Mouse (Mus musculus) liver, embryonic 11.5 days (tissue): Measurements from ENCODE around the gene Thap3. TPM values are rescaled to one million over a fixed set of nuclear protein-coding genes. Genes with fewer than 3 reads are reported as not detected.

Experiments
- ATAC-seq: fragments of 200-750 bp; cut with Nextera tagmentation; replicated peaks from 2 replicates; pipeline ENCODE4 v1.8.0; 2017; ENCODE audit warnings: moderate number of reproducible peaks, mild to moderate bottlenecking, moderate TSS enrichment, moderate library complexity; ENCODE audit not compliant: low FRiP score
- DNase-seq: peaks from one replicate; pipeline ENCODE4 v3.0.0-alpha.2; 2017; ENCODE audit warnings: low spot score
- H3K27ac ChIP-seq: fragments of 300-500 bp; sonication (generic); 2 replicates; pipeline ENCODE4 v1.5.1; 2014; ENCODE audit warnings: mild to moderate bottlenecking, low read depth, low read length, control low read depth
- H3K27me3 ChIP-seq: fragments of 300-500 bp; sonication (generic); replicated peaks from 2 replicates; pipeline ENCODE4 v1.6.1; 2014; ENCODE audit warnings: low read length, mixed read lengths; ENCODE audit not compliant: control insufficient read depth, insufficient read depth
- H3K36me3 ChIP-seq: fragments of 300-500 bp; sonication (generic); 2 replicates; pipeline ENCODE4 v1.6.1; 2014; ENCODE audit warnings: mild to moderate bottlenecking, low read length, moderate library complexity, mixed read lengths; ENCODE audit not compliant: control insufficient read depth, insufficient read depth
- H3K4me1 ChIP-seq: fragments of 300-500 bp; sonication (generic); replicated peaks from 2 replicates; pipeline ENCODE4 v1.6.1; 2014; ENCODE audit warnings: low read length, mixed read lengths; ENCODE audit not compliant: control insufficient read depth, insufficient read depth
- H3K4me2 ChIP-seq: fragments of 300-500 bp; sonication (generic); 2 replicates; pipeline ENCODE4 v1.6.1; 2014; ENCODE audit warnings: mild to moderate bottlenecking, control low read depth, moderate library complexity
- H3K4me3 ChIP-seq: fragments of 300-500 bp; sonication (generic); 2 replicates; pipeline ENCODE4 v1.5.1; 2014; ENCODE audit warnings: low read depth, low read length, control low read depth
- H3K9ac ChIP-seq: fragments of 300-500 bp; sonication (generic); 2 replicates; pipeline ENCODE4 v1.6.1; 2014; ENCODE audit warnings: low read depth, low read length, control low read depth
- H3K9me3 ChIP-seq: fragments of 300-500 bp; sonication (generic); 2 replicates; pipeline ENCODE4 v1.6.1; 2016; ENCODE audit warnings: low read length, inconsistent platforms, mixed read lengths; ENCODE audit not compliant: control insufficient read depth
- WGBS: fragments of 180-500 bp; shearing (Covaris S2); extraction: QIAGEN DNeasy Blood & Tissue Kit; methylation state at CpG from one replicate; pipeline ENCODE4 v1.1.7; 2014; 5-methylcytosine and 5-hydroxymethylcytosine counted together
- polyA plus RNA-seq: library from polyadenylated mRNA; unstranded; fragments of >200 nt; fragmentation: Nextera tagmentation; extraction: Ambion mirVana; gene quantifications from 2 replicates; pipeline ENCODE4 v1.2.1, GENCODE M21; 2014

Gene Thap3
- polyA plus RNA-seq, 1 experiment from 2014 or later = 14.5 TPM

DNA sequence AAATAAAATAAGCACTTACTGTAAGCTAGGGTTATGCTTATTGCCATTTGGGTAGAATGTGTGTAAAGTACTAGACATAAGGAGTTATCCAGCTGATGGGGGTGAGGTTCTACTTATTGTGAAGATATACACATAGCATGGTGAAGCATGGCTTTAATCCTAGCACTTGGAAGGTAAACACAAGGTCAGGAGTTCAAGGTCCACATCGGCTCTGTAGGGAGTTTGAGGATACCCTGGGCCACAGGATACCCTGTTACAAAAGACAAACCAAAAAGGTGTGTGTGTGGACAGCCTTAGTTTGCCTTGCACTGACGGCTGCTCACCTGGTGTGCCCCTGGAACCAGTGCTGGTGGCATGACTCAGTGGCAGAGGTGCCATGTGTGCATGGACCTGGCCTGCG lies 50.7 kb downstream of the Thap3 start:
- DNase-seq = no peak
- WGBS = 76% methylated on average over 3 of the region's 3 CpGs
- Histone ChIP-seq H3K27ac (no peak overlapping the region; the same call in 1 of the 2 replicates), H3K9ac (no peak overlapping the region), H3K36me3 (peaks cover 6% of the 10 kb centered on the region; the same call in 1 of the 2 replicates), H3K4me2 (no peak overlapping the region), H3K27me3 (no peaks in the 10 kb centered on the region), H3K4me1 (peaks cover 36% of the 10 kb centered on the region), H3K4me3 (no peak overlapping the region), H3K9me3 (no peaks in the 10 kb centered on the region)
- no peak for ATAC-seq

DNA sequence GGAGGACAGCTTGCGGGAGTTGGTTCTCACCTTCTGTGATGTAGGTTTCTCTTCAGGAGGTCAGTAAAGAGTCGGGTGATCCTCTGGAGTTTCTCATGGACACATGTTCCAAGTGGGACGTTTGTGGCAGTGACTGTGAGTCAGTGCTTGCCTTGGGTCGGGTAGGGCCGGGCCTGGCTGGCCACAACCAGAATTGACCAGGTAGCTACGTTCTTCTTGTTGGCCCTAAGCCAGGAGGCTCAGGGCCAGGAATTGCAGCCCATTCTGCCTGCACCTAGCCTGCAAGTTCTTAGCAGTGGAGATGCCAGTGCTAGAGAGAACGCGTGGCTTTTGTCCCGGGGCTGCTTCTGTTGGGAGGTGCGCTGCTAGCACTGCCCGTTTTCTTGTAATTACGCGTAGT lies 51.4 kb downstream of the Thap3 start:
- no peak overlapping the region for H3K9ac ChIP-seq
- H3K4me1 ChIP-seq = peaks cover 36% of the 10 kb centered on the region
- no peak overlapping the region for H3K27ac ChIP-seq

DNA sequence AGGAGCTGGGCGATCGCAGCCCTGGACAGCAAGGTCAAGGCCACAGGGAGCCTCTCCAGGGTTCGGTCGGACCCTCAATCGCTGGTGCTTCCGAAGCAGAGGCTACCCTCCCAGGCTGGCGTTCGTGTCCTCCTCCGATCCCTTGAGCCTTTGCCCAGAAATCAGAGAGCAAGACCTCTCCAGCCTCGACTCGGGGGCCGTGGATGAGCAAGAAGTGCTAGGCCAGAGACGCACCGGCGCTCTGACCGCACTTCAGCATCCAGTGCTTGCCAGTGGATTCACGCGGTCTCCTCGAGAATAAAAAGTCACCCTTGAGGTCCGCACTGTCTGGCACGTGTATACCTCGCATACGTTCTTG lies 54.6 kb downstream of the Thap3 start:
- WGBS = under 1% methylated on average over 23 of the region's 23 CpGs
- H3K36me3 ChIP-seq = peaks cover 2% of the 10 kb centered on the region; the same call in 1 of the 2 replicates
- no peaks in the 10 kb centered on the region for H3K9me3 ChIP-seq
- no peaks in the 10 kb centered on the region for H3K27me3 ChIP-seq
- DNase-seq (no peak), ATAC-seq (peak; percentile 1; the same call in 1 of the 2 replicates)
- peak overlapping the region; percentile 69 for H3K27ac ChIP-seq
- peak overlapping the region; percentile 100 for H3K4me3 ChIP-seq
- H3K4me2 ChIP-seq = peak overlapping the region; percentile 90
- peaks cover 27% of the 10 kb centered on the region for H3K4me1 ChIP-seq
- peak overlapping the region; percentile 100 for H3K9ac ChIP-seq

More for the DNA sequence above, 51.4 kb downstream of the Thap3 start:
- Histone ChIP-seq H3K4me2 (no peak overlapping the region), H3K27me3 (no peaks in the 10 kb centered on the region), H3K4me3 (no peak overlapping the region), H3K36me3 (peaks cover 6% of the 10 kb centered on the region; the same call in 1 of the 2 replicates), H3K9me3 (no peaks in the 10 kb centered on the region)
- no peak for DNase-seq
- no peak for ATAC-seq
- WGBS = 90% methylated on average over 13 of the region's 13 CpGs

DNA sequence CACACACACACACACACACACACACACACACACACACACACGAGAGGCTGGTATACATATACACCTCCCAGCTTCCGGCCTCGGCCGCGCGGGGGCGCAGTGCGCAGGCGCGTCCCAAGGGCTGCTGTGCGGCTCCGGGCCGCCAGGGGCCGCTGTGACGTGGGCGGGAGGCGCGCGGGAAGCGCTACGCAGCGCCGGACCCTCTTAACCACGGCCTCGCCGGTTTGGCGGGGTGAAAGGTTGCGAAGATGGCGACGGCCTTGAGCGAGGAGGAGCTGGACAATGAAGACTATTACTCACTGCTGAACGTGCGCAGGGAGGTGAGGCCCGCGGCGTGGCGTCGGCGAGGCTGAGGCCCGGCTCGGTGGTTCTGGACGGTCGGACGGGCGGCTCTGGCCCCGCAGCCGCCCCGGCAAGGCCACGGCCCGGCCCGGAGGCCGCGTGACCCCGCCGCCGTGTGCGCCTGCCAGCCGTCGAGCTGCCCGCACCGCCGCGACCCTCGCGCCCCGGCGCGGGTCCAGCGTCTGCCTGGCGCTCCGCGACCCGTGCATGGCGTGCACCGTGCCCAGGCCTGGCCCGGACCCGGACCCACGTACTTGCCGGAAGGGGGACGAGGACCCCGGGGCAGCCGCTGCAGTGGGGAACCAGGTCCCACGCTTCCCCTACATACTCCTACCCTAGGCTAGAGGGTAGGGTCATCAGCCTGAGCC lies 55.1 kb downstream of the Thap3 start, which contains the start of gene Dnajc11:
TSS of gene Dnajc11 (plus strand) at position 187 of the 710 bp plus-strand sequence.
- H3K4me3 ChIP-seq = peak within 1 kb of the TSS; percentile 100
- under 1% methylated on average over 76 of the region's 83 CpGs for WGBS

More for the DNA sequence above, 55.1 kb downstream of the Thap3 start, which contains the start of gene Dnajc11:
- peak; percentile 88 for ATAC-seq
- peaks cover 27% of the 10 kb centered on the region for H3K4me1 ChIP-seq
- peak within 1 kb of the TSS; percentile 100 for H3K9ac ChIP-seq
- peak within 1 kb of the TSS; percentile 90 for H3K4me2 ChIP-seq
- H3K27me3 ChIP-seq = no peaks in the 10 kb centered on the region
- peaks cover 2% of the 10 kb centered on the region; the same call in 1 of the 2 replicates for H3K36me3 ChIP-seq
- no peaks in the 10 kb centered on the region for H3K9me3 ChIP-seq
- H3K27ac ChIP-seq = peak within 1 kb of the TSS; percentile 69
- DNase-seq = peak; percentile 92

Other genes starting within 250 kb of the Thap3 start
- 72.5 and 93.9 TPM in 2 replicates for gene Camta1, start 127.1 kb downstream of the Thap3 start, polyA plus RNA-seq
- 101 and 102 TPM in 2 replicates for gene Dnajc11, start 55.3 kb downstream of the Thap3 start, polyA plus RNA-seq
- 15.5 and 16.5 TPM in 2 replicates for gene Phf13, start 7.3 kb upstream of the Thap3 start, polyA plus RNA-seq
- 9.1 and 9.4 TPM in 2 replicates for gene Klhl21, start 19.8 kb upstream of the Thap3 start, polyA plus RNA-seq
- 17.0 and 17.8 TPM in 2 replicates for gene Zbtb48, start 38.7 kb upstream of the Thap3 start, polyA plus RNA-seq
- 0.18 and 0.21 TPM in 2 replicates for gene Tas1r1, start 49.6 kb upstream of the Thap3 start, polyA plus RNA-seq
- gene Nol9, start 50.3 kb upstream of the Thap3 start, polyA plus RNA-seq = 53.3 and 59.4 TPM in 2 replicates
- gene Plekhg5, start 83.5 kb upstream of the Thap3 start, polyA plus RNA-seq = 8.4 and 8.9 TPM in 2 replicates
- 0.90 and 1.3 TPM in 2 replicates for gene Tnfrsf25, start 126.9 kb upstream of the Thap3 start, polyA plus RNA-seq
- 4.1 and 5.3 TPM in 2 replicates for gene Espn, start 163.4 kb upstream of the Thap3 start, polyA plus RNA-seq
- not detected in 2 replicates for gene Hes2, start 169.9 kb upstream of the Thap3 start, polyA plus RNA-seq
- gene Acot7, start 189.1 kb upstream of the Thap3 start, polyA plus RNA-seq = 50.0 and 51.1 TPM in 2 replicates